Mouse (Mus musculus): Measurements from ENCODE around the gene Trim34a.

- no peak for TF ChIP-seq CTCF (IDR thresholded peaks at IDR 0.05; ENCODE audit: low read depth)
- no peak for TF ChIP-seq EP300 (IDR thresholded peaks at IDR 0.05; ENCODE audit: low read depth)
Observed at GRCm38 (mm10) chr7:104217881-104218280, 26.4 kb upstream of the Trim34a start.

Measured in liver, embryonic 14.5 days (tissue).